Comparison of ENCODE assay signal across 8 mouse cellular contexts in genomic region chr6:98003114-98003513, GRCm38 (mm10).
DNase-seq lines count a peak whose midpoint lies in the region; ATAC-seq lines count a peak whose summit lies in the region.
"Had no signal": no experiment of that assay in that cellular context is flagged by ENCODE, and none has a peak within 500 bp of the region (broad histone marks: within the 10 kb centered on the region; RNA-seq: fewer than 3 reads in every experiment).

No protein-coding gene starts in this region.

- no peak overlapping the region for H3K4me2 ChIP-seq in kidney, embryonic 14.5 days (replicated peaks; ENCODE audit: low read depth, low read length)

- H3K9me3 ChIP-seq in kidney, embryonic 14.5 days (ENCODE audit: control insufficient read depth, low read length), result no peaks in the 10 kb centered on the region
- H3K9me3 ChIP-seq: megakaryocyte, embryonic 14.5 days had no signal

- 17% methylated on average over 3 of the region's 3 CpGs for WGBS in kidney, embryonic 14.5 days

- no peaks in the 10 kb centered on the region for H3K36me3 ChIP-seq in kidney, embryonic 14.5 days (ENCODE audit: control insufficient read depth, insufficient read depth, low read length)

- H3K4me3 ChIP-seq in kidney, embryonic 14.5 days (ENCODE audit: low read length), result no peak overlapping the region
- H3K4me3 ChIP-seq: megakaryocyte, embryonic 14.5 days had no signal

- H3K9ac ChIP-seq in kidney, embryonic 14.5 days (ENCODE audit: low read depth, low read length), result no peak overlapping the region

- peak; percentile 52 for DNase-seq in layer of hippocampus, adult 9-10 months (ENCODE audit: low spot score)
- DNase-seq in layer of hippocampus, postnatal 36 days, result no peak
- DNase-seq in MN1 (ENCODE audit: low spot score), result peak; percentile 84
- DNase-seq in cerebellum, adult 8-10 months, result peak; percentile 34
- peak; percentile 8 for DNase-seq in yolk sac, embryonic 10.5 days (ENCODE audit: low spot score)

- no peaks in the 10 kb centered on the region for H3K27me3 ChIP-seq in kidney, embryonic 14.5 days (ENCODE audit: control insufficient read depth, insufficient read depth, low read length)
- H3K27me3 ChIP-seq: megakaryocyte, embryonic 14.5 days had no signal

- ATAC-seq in inflammation-experienced regulatory T-cells, adult 6 months, result peak; percentile 64
- ATAC-seq in kidney, embryonic 14.5 days (ENCODE audit: low FRiP score, low TSS enrichment), result no peak

- no peaks in the 10 kb centered on the region for H3K4me1 ChIP-seq in kidney, embryonic 14.5 days (ENCODE audit: control insufficient read depth, insufficient read depth, low read length)
- H3K4me1 ChIP-seq: megakaryocyte, embryonic 14.5 days had no signal

- H3K27ac ChIP-seq in kidney, embryonic 14.5 days (ENCODE audit: low read depth, low read length), result no peak overlapping the region

Comparison
In these comparisons a context has a peak if more than half of its experiments do, and no peak if none do; other contexts are left out.
1. DNase-seq: peak in layer of hippocampus, adult 9-10 months (single experiment), MN1 (single experiment), cerebellum, adult 8-10 months (single experiment) and yolk sac, embryonic 10.5 days (single experiment); none in layer of hippocampus, postnatal 36 days (0 of 2).